Mouse (Mus musculus) thymus, adult 2 months (tissue): ENCODE measurements around the gene Narfl. TPM values are rescaled to one million over a fixed set of nuclear protein-coding genes. Genes with fewer than 3 reads are reported as not detected.

Experiments
- DNase-seq: peaks from one replicate; pipeline ENCODE4 v3.0.0; 2021
- H3K27ac ChIP-seq: fragments of 200-500 bp; 2 replicates; pipeline ENCODE4 v1.5.1; 2012; ENCODE audit warnings: low read length, control low read depth; ENCODE audit not compliant: control insufficient read depth, insufficient read depth
- H3K27me3 ChIP-seq: fragments of 200-500 bp; 2 replicates; pipeline ENCODE4 v1.6.1; 2012; ENCODE audit warnings: mild to moderate bottlenecking, low read length, moderate library complexity, mixed read lengths; ENCODE audit not compliant: control insufficient read depth, insufficient read depth
- H3K36me3 ChIP-seq: fragments of 200-500 bp; 2 replicates; pipeline ENCODE4 v1.6.1; 2012; ENCODE audit warnings: mild to moderate bottlenecking, low read length, moderate library complexity; ENCODE audit not compliant: control insufficient read depth, insufficient read depth
- H3K4me1 ChIP-seq: fragments of 200-500 bp; replicated peaks from 2 replicates; pipeline ENCODE4 v1.6.1; 2012; ENCODE audit warnings: low read length; ENCODE audit not compliant: control insufficient read depth, insufficient read depth
- H3K4me3 ChIP-seq: fragments of 200-500 bp; 2 replicates; pipeline ENCODE4 v1.5.1; 2012; ENCODE audit warnings: mild to moderate bottlenecking, low read length, control low read depth, moderate library complexity; ENCODE audit not compliant: control insufficient read depth, insufficient read depth
- CTCF ChIP-seq: fragments of 200-500 bp; IDR thresholded peaks from 2 replicates; pipeline ENCODE4 v1.5.1; 2012; ENCODE audit warnings: mild to moderate bottlenecking, control low read depth, low read length, moderate library complexity, borderline replicate concordance; ENCODE audit not compliant: control insufficient read depth, poor library complexity, insufficient read depth; ENCODE audit errors: extremely low read depth
- POLR2A ChIP-seq: fragments of 200-500 bp; IDR thresholded peaks from 2 replicates; pipeline ENCODE4 v1.6.1; 2012; ENCODE audit warnings: mild to moderate bottlenecking, low read length, control low read depth, moderate library complexity; ENCODE audit not compliant: control insufficient read depth, poor library complexity, insufficient read depth; ENCODE audit errors: extremely low read depth
- WGBS: fragments of 180-500 bp; shearing (Covaris S2); methylation state at CpG from one replicate; pipeline ENCODE4 v1.1.7; 2018; 5-methylcytosine and 5-hydroxymethylcytosine counted together
- polyA plus RNA-seq: library from polyadenylated mRNA; depleted of rRNA; stranded (reverse); fragments of >200 nt; gene quantifications from 2 replicates; pipeline ENCODE4 v1.2.3, GENCODE M21; 2012

Narfl gene
- polyA plus RNA-seq, 1 experiment: 33.5 TPM

DNA sequence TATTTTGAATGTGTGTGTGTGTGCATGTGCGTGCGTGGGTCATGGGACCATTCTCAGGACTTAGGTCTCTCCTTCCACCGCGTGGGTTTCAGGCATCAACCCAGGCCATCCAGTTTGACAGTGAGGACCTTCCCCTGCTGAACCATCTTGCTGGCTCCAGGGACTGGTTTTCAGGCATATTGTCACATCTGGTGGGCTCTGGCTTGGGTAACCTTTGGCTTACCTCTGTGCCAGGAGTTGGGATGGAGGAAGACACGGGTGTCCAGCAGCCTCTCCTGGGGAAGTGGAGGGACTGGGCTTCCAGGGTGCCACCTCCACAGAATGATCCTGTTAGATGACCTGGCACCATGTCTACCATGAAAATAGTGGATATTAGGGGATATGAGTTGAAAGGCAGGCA is 4.4 kb downstream of the Narfl start:
- Histone ChIP-seq H3K4me1 (peaks cover 8% of the 10 kb centered on the region), H3K36me3 (no peaks in the 10 kb centered on the region; the same call in 1 of the 2 replicates), H3K4me3 (no peak overlapping the region), H3K27me3 (no peaks in the 10 kb centered on the region), H3K27ac (no peak overlapping the region)
- DNase-seq: no peak
- TF ChIP-seq CTCF (no peak), POLR2A (no peak)
- WGBS: 96% methylated on average over 5 of the region's 5 CpGs

DNA sequence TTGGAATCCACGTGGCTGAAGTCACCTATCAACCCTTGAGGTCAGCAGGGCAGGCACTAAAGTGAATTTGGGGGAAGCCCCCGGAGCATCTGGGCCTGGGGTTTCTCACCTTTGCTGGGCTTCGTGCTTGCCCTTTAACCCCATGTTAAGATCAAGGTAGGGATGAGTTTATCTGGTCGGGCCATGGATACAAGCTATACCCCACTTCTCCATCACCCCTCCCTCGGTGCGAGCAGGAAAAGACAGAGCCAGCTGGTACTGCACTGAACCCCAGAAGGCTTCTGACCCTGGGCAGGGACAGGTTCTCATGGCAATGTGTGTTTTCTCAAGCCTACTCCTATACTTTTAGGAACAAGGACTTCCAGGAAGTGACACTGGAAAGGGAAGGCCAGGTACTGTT is 7.8 kb downstream of the Narfl start:
- Histone ChIP-seq H3K4me3 (no peak overlapping the region), H3K36me3 (no peaks in the 10 kb centered on the region; the same call in 1 of the 2 replicates), H3K4me1 (peaks cover 15% of the 10 kb centered on the region), H3K27me3 (no peaks in the 10 kb centered on the region), H3K27ac (no peak overlapping the region)
- WGBS: 86% methylated on average over 6 of the region's 6 CpGs
- DNase-seq: no peak
- no peak for TF ChIP-seq POLR2A
- no peak for TF ChIP-seq CTCF

DNA sequence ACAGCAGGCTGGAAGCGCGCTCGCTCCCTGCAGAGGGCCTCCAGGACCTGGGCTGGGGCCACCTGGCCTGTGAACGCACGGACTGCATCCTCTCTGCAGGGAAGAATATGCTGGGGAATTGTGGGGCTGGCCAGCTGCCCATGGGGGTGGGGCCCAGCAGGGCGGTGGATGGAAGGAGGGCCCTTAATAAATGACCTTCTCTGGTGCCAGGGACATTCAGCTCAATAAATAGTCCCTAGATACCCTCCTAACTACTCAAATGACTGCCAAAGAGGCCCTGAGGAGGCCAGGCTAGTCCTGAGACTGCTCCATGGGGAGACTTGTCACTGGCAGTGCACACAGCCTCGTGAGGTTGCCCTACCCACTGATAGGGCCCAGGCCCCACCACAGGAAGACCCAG is 9.5 kb downstream of the Narfl start:
- no peak for DNase-seq
- no peak for TF ChIP-seq POLR2A
- WGBS: 93% methylated on average over 7 of the region's 7 CpGs
- Histone ChIP-seq H3K4me1 (peaks cover 15% of the 10 kb centered on the region), H3K27ac (no peak overlapping the region), H3K4me3 (no peak overlapping the region), H3K27me3 (no peaks in the 10 kb centered on the region), H3K36me3 (no peaks in the 10 kb centered on the region; the same call in 1 of the 2 replicates)

DNA sequence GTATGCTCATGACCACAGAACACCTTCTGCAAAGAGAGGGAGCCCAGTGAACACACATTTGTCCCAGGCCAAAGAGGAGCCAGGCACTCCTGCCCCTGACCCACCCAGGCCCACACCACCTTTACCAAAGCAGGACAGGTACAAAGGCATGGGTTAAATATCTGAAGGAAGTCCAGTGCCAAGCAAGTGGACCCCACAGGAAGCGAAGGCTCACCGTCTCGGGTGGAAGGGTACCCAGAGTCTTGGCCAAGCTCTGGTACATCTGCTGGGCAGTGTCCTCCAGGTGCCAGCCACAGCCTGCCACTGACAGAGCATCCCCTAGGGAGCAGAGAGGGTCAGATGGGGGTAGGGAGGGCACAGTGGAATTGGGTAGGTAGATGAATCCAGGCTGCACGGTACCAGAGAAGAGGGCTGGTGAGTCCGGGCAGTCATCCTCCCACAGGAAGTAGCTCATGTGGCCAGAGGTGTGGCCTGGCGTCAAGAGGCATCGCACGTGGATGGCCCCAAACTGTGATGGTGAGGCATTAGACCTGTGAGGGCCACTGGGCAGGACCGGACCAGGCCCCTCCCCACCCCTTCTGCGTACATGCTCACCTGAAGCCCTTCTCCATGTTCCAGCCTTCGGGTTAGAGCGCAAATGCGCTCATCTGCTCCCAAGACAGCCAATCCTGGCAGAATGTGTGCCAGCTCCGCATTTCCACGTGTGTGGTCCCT is 10.4 kb downstream of the Narfl start:
- H3K4me3 ChIP-seq: no peak overlapping the region
- H3K36me3 ChIP-seq: no peaks in the 10 kb centered on the region; the same call in 1 of the 2 replicates
- H3K27ac ChIP-seq: no peak overlapping the region
- peaks cover 15% of the 10 kb centered on the region for H3K4me1 ChIP-seq
- DNase-seq: no peak
- no peaks in the 10 kb centered on the region for H3K27me3 ChIP-seq
- TF ChIP-seq CTCF (no peak), POLR2A (no peak)
- 88% methylated on average over 15 of the region's 15 CpGs for WGBS

DNA sequence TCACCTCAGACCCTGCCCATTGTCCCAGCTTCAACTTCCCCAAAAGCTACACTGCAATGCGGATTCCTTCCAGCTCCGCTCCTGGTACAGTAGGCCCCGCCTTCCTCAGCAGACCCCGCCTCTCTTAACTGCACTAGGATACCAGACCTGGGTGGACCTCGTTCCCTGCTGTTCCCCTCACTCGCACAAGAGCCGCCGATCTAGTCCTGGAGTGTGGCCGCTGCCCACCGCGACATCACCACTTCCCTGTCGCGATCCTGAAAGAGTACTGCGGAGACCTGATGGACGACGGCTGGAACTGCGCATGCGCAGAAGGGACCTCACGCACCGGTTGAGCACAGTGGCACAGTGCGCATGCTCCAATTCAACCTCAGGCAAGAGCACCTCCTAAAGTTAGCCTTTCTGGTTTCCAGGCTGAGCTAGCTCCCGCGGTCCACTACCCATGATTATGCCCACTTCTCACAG is 11.7 kb downstream of the Narfl start, which contains the start of gene Haghl:
TSS of gene Haghl (minus strand) at position 393 of the 465 bp plus-strand sequence.
- no peak for TF ChIP-seq CTCF
- TF ChIP-seq POLR2A: peak; percentile 36; the same call in 1 of the 2 replicates
- peak within 1 kb of the TSS; percentile 77 for H3K4me3 ChIP-seq
- no peaks in the 10 kb centered on the region; the same call in 1 of the 2 replicates for H3K36me3 ChIP-seq
- no peak within 1 kb of the TSS for H3K27ac ChIP-seq
- no peaks in the 10 kb centered on the region for H3K27me3 ChIP-seq
- under 1% methylated on average over 23 of the region's 23 CpGs for WGBS
- peaks cover 15% of the 10 kb centered on the region for H3K4me1 ChIP-seq
- DNase-seq: peak; percentile 93

DNA sequence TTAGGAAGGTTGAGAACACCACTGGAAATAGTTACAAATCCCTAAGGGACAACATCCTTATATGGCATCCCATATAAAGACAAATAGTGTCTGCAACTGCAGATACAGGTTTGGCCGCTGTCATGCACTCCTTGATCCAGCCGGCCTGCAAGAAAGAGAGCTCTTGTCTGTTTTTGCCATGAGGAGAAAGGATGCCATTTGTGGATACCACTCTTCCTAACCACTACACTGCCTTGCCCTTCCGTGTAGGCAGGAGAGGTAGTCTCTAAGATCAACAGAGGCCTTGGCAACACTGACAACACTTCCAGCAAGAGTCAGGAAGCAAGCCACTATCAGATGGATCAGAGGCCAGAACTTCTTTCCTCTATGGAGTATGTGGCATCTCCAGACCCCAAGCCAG is 12.7 kb downstream of the Narfl start, which contains the start of gene Ccdc78:
TSS of gene Ccdc78 (plus strand) at position 301 of the 400 bp plus-strand sequence.
- Histone ChIP-seq H3K4me3 (peak within 1 kb of the TSS; percentile 77), H3K27ac (no peak within 1 kb of the TSS), H3K27me3 (no peaks in the 10 kb centered on the region), H3K36me3 (no peaks in the 10 kb centered on the region; the same call in 1 of the 2 replicates), H3K4me1 (peaks cover 17% of the 10 kb centered on the region)
- TF ChIP-seq POLR2A (no peak), CTCF (no peak)
- DNase-seq: no peak
- WGBS: 93% methylated on average over 3 of the region's 3 CpGs
